Mouse (Mus musculus): ENCODE results near the gene Dlg2. TPM values are rescaled to one million over a fixed set of nuclear protein-coding genes. Genes with fewer than 3 reads are reported as not detected.
A peak's percentile ranks its signal among the peaks of the same experiment; 100 is the strongest.

Gene Dlg2
- polyA plus RNA-seq, 1 experiment from 2014 or later: 5.1 TPM

DNA sequence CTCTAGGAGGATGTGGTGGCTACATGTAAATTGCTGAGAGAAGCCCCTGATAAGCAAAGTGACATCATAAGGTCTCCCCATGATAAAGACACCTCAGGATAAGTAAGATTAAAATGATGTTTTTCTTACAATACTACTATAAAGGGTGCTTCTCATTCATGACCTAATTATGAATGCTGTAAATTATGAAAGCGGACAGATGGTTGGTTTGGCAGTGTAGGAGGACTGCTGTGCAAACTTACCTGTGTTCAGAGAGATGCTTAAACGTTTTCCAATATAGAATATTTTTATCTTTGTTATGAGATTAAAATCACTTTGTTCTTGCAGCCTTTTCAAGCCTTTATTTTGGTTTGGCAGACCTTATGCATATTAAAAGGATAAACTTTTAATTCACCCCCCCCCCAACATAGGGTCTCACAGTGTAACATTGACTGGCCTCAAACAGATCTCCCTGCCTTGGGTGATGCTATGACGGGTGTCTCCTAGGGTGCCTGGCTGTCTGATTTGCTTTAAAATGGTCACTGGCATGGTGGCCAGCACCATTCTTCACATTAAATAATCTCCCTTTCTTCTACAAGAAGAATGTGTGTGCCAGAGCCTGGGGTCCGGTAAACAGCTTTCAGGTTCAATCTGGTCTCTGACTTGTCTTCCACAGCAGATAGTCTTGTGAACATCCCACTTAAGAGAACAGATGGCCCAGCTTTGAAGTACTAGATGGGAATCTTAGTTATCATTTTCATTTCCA lies 1529.4 kb downstream of the Dlg2 start:
- WGBS: 67% methylated on average over 4 of the region's 4 CpGs
- no peaks in the 10 kb centered on the region for H3K9me3 ChIP-seq (ENCODE audit: control insufficient read depth, low read depth, low read length)
- H3K27me3 ChIP-seq (ENCODE audit: control insufficient read depth, insufficient read depth, low read length): no peaks in the 10 kb centered on the region
- no peaks in the 10 kb centered on the region for H3K36me3 ChIP-seq (ENCODE audit: control insufficient read depth, insufficient read depth, low read length)
- no peak overlapping the region for H3K4me2 ChIP-seq (replicated peaks; ENCODE audit: low read depth, low read length)
- no peak overlapping the region for H3K4me3 ChIP-seq (ENCODE audit: low read depth, low read length)
- no peaks in the 10 kb centered on the region for H3K4me1 ChIP-seq (ENCODE audit: control insufficient read depth, insufficient read depth, low read length)
- no peak overlapping the region for H3K9ac ChIP-seq (replicated peaks; ENCODE audit: low read depth, low read length)
- no peak overlapping the region for H3K27ac ChIP-seq (ENCODE audit: low read length)
- ATAC-seq (ENCODE audit: insufficient number of reproducible peaks, insufficient read depth, low FRiP score, low read depth): no peak

GRCm38 (mm10) chr7:92008702-92009101 lies 1532.2 kb downstream of the Dlg2 start:
- no peak overlapping the region for H3K9ac ChIP-seq (replicated peaks; ENCODE audit: low read depth, low read length)
- no peak for ATAC-seq (ENCODE audit: insufficient number of reproducible peaks, insufficient read depth, low FRiP score, low read depth)
- no peaks in the 10 kb centered on the region for H3K27me3 ChIP-seq (ENCODE audit: control insufficient read depth, insufficient read depth, low read length)
- H3K36me3 ChIP-seq (ENCODE audit: control insufficient read depth, insufficient read depth, low read length): no peaks in the 10 kb centered on the region
- no peak overlapping the region for H3K4me3 ChIP-seq (ENCODE audit: low read depth, low read length)
- no peaks in the 10 kb centered on the region for H3K4me1 ChIP-seq (ENCODE audit: control insufficient read depth, insufficient read depth, low read length)
- WGBS: 88% methylated on average over 1 of the region's 1 CpGs
- H3K4me2 ChIP-seq (replicated peaks; ENCODE audit: low read depth, low read length): no peak overlapping the region
- no peaks in the 10 kb centered on the region for H3K9me3 ChIP-seq (ENCODE audit: control insufficient read depth, low read depth, low read length)
- no peak overlapping the region for H3K27ac ChIP-seq (ENCODE audit: low read length)

DNA sequence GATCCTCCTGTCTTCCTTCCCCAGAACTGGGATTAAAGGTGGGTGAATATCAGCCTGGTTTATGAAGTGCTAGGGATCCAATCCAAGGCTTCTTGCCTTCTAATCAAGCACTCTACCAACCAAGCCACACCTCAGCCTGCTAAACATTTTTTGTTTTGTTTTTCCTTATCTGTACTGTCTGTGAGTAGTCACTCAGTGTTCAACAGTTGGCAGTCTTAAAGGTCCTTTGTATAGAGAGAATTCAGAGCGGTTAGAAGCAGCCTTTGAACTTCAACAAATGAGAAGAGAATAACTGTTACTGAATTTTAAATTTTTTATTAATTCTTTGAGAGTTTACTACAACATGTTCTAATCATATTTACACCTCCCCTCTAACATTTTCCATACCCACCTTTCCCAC lies 1548.5 kb downstream of the Dlg2 start:
- no peak for ATAC-seq (ENCODE audit: insufficient number of reproducible peaks, insufficient read depth, low FRiP score, low read depth)
- Histone ChIP-seq H3K9me3 (ENCODE audit: control insufficient read depth, low read depth, low read length) (no peaks in the 10 kb centered on the region), H3K9ac (replicated peaks; ENCODE audit: low read depth, low read length) (no peak overlapping the region), H3K4me2 (replicated peaks; ENCODE audit: low read depth, low read length) (no peak overlapping the region), H3K27me3 (ENCODE audit: control insufficient read depth, insufficient read depth, low read length) (no peaks in the 10 kb centered on the region), H3K27ac (ENCODE audit: low read length) (no peak overlapping the region), H3K36me3 (ENCODE audit: control insufficient read depth, insufficient read depth, low read length) (no peaks in the 10 kb centered on the region), H3K4me1 (ENCODE audit: control insufficient read depth, insufficient read depth, low read length) (no peaks in the 10 kb centered on the region), H3K4me3 (ENCODE audit: low read depth, low read length) (no peak overlapping the region)
- 82% methylated on average over 1 of the region's 1 CpGs for WGBS

DNA sequence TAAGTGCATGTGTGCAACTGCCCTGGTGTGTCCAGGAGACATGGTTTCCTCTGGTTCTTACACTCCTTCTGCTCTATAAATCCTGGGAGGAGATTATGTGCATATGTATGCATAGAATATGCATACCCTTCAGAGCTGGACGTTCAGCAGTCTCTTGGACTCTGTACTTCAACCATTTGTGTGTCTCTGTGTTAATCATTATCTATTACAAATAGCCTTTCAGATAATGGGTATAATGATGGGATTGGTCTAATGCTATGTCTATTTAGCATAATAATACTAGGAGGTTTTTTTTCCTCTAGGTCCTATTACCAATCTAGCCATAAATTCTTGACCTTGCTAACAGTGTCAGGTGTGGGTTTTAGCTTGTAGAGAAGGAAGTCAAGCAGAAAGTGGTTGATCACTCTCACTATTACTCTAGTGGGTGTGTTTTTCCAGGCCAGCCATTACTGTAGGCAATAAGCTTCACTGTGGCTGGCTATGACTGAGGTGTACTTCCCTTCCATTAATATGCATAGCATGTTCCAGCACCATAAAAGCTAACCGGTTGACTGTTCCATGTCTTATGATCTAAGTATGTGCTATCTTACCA lies 1549.1 kb downstream of the Dlg2 start:
- no peaks in the 10 kb centered on the region for H3K4me1 ChIP-seq (ENCODE audit: control insufficient read depth, insufficient read depth, low read length)
- WGBS: 66% methylated on average over 2 of the region's 2 CpGs
- H3K27me3 ChIP-seq (ENCODE audit: control insufficient read depth, insufficient read depth, low read length): no peaks in the 10 kb centered on the region
- H3K9ac ChIP-seq (replicated peaks; ENCODE audit: low read depth, low read length): no peak overlapping the region
- ATAC-seq (ENCODE audit: insufficient number of reproducible peaks, insufficient read depth, low FRiP score, low read depth): peak; percentile 72
- no peaks in the 10 kb centered on the region for H3K9me3 ChIP-seq (ENCODE audit: control insufficient read depth, low read depth, low read length)
- H3K4me3 ChIP-seq (ENCODE audit: low read depth, low read length): no peak overlapping the region
- H3K36me3 ChIP-seq (ENCODE audit: control insufficient read depth, insufficient read depth, low read length): no peaks in the 10 kb centered on the region
- no peak overlapping the region for H3K27ac ChIP-seq (ENCODE audit: low read length)
- no peak overlapping the region for H3K4me2 ChIP-seq (replicated peaks; ENCODE audit: low read depth, low read length)

DNA sequence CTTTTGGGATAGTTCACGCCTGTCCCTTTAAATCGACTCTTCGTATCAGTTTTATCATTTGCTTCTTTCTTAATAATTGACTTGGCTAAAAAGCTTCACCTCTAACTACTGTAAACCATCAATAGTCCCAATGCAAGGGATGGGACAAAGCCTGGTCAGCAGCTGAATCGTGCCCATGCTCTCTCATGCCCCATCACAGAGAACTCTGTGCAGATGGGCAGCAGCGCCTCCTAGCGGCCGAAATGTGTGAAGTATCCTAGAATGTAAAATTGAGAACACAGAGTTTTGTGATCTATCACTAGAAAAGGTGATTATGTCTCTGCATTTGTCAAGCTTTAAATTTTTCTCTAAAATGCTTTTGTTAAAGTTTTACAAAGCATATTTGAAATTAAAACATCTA lies 1550.6 kb downstream of the Dlg2 start:
- Histone ChIP-seq H3K4me1 (ENCODE audit: control insufficient read depth, insufficient read depth, low read length) (no peaks in the 10 kb centered on the region), H3K4me2 (replicated peaks; ENCODE audit: low read depth, low read length) (no peak overlapping the region), H3K9me3 (ENCODE audit: control insufficient read depth, low read depth, low read length) (no peaks in the 10 kb centered on the region), H3K9ac (replicated peaks; ENCODE audit: low read depth, low read length) (no peak overlapping the region), H3K27me3 (ENCODE audit: control insufficient read depth, insufficient read depth, low read length) (no peaks in the 10 kb centered on the region), H3K36me3 (ENCODE audit: control insufficient read depth, insufficient read depth, low read length) (no peaks in the 10 kb centered on the region), H3K4me3 (ENCODE audit: low read depth, low read length) (no peak overlapping the region), H3K27ac (ENCODE audit: low read length) (no peak overlapping the region)
- WGBS: 39% methylated on average over 7 of the region's 7 CpGs
- no peak for ATAC-seq (ENCODE audit: insufficient number of reproducible peaks, insufficient read depth, low FRiP score, low read depth)

DNA sequence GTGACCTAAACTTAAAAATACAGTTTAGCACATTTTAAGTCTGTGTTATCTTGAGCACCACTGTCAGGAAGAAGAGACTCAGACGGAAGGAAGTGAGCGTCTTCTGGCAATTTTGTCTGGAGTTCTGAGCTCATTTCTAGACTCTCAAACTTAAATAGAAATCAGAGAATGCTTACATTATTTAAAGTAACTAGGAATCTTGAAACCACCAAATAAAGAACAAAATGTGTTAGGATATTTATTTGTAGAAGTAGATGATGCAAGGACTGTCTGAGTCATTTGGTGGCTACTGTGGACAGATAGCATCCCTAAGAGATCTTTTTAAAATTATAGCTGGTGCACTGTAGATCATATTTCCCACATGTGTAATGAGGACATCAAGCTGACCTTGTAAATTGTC lies 1557.8 kb downstream of the Dlg2 start:
- Histone ChIP-seq H3K9me3 (ENCODE audit: control insufficient read depth, low read depth, low read length) (no peaks in the 10 kb centered on the region), H3K27ac (ENCODE audit: low read length) (no peak overlapping the region), H3K4me3 (ENCODE audit: low read depth, low read length) (no peak overlapping the region), H3K4me1 (ENCODE audit: control insufficient read depth, insufficient read depth, low read length) (no peaks in the 10 kb centered on the region), H3K27me3 (ENCODE audit: control insufficient read depth, insufficient read depth, low read length) (no peaks in the 10 kb centered on the region), H3K9ac (replicated peaks; ENCODE audit: low read depth, low read length) (no peak overlapping the region), H3K36me3 (ENCODE audit: control insufficient read depth, insufficient read depth, low read length) (no peaks in the 10 kb centered on the region), H3K4me2 (replicated peaks; ENCODE audit: low read depth, low read length) (no peak overlapping the region)
- 76% methylated on average over 2 of the region's 2 CpGs for WGBS
- ATAC-seq (ENCODE audit: insufficient number of reproducible peaks, insufficient read depth, low FRiP score, low read depth): no peak

DNA sequence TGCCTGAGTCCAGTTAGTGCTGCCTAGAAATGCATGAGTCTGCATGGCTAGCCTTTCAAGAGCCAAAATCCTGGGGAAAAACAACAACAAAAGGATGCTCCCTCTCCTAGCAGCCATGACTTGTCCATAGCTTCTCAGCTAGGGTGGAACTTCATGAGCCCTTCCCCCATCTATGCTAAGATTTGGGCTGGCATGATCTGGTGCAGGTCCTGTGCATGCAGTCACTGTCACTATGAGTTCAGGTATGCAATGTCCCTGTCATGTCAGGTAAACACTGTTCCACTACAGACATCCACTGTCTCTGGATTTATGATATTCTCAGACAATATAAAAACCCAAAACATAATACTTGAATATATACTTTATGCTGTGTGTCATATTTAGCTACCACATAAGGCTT lies 1563.7 kb downstream of the Dlg2 start:
- H3K27ac ChIP-seq (ENCODE audit: low read length): no peak overlapping the region
- H3K27me3 ChIP-seq (ENCODE audit: control insufficient read depth, insufficient read depth, low read length): no peaks in the 10 kb centered on the region
- ATAC-seq (ENCODE audit: insufficient number of reproducible peaks, insufficient read depth, low FRiP score, low read depth): no peak
- no peaks in the 10 kb centered on the region for H3K4me1 ChIP-seq (ENCODE audit: control insufficient read depth, insufficient read depth, low read length)
- no peak overlapping the region for H3K9ac ChIP-seq (replicated peaks; ENCODE audit: low read depth, low read length)
- no peaks in the 10 kb centered on the region for H3K36me3 ChIP-seq (ENCODE audit: control insufficient read depth, insufficient read depth, low read length)
- no peak overlapping the region for H3K4me2 ChIP-seq (replicated peaks; ENCODE audit: low read depth, low read length)
- no peaks in the 10 kb centered on the region for H3K9me3 ChIP-seq (ENCODE audit: control insufficient read depth, low read depth, low read length)
- H3K4me3 ChIP-seq (ENCODE audit: low read depth, low read length): no peak overlapping the region

DNA sequence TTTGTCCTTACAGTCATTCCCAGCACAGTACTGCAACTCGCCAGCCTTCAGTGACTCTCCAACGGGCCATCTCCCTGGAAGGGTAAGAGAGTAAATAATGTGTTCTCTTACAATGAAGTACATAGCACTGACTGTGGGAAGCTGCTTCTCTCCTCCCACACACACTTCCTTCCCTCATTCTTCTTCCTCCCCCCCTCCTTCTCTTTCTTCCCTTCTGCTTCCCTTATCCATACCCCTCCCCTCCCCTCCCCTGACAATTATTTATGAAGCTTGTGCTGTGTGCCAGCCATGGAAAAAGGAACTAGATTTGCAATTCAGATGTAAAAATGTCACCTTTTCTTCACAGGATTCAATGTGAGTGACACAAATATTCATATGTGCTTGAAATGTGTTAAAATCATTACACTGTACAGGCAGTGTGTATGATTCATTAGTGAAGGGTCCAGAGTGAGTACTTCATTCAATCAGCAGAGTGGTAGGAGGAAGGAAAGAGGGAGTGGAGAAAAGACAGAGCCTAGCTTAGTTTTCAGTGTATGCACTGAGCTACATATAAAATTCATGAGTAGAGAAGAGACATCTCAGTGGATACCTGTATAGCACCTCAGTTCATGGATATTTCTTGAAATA lies 1564.4 kb downstream of the Dlg2 start:
- Histone ChIP-seq H3K36me3 (ENCODE audit: control insufficient read depth, insufficient read depth, low read length) (no peaks in the 10 kb centered on the region), H3K9ac (replicated peaks; ENCODE audit: low read depth, low read length) (no peak overlapping the region), H3K9me3 (ENCODE audit: control insufficient read depth, low read depth, low read length) (no peaks in the 10 kb centered on the region), H3K4me2 (replicated peaks; ENCODE audit: low read depth, low read length) (no peak overlapping the region), H3K27ac (ENCODE audit: low read length) (no peak overlapping the region), H3K4me1 (ENCODE audit: control insufficient read depth, insufficient read depth, low read length) (no peaks in the 10 kb centered on the region), H3K27me3 (ENCODE audit: control insufficient read depth, insufficient read depth, low read length) (no peaks in the 10 kb centered on the region), H3K4me3 (ENCODE audit: low read depth, low read length) (no peak overlapping the region)
- 62% methylated on average over 2 of the region's 2 CpGs for WGBS
- ATAC-seq (ENCODE audit: insufficient number of reproducible peaks, insufficient read depth, low FRiP score, low read depth): no peak
